Mouse (Mus musculus) mammary gland, adult 2 months (tissue): ENCODE data around the gene Adora3. TPM values are rescaled to one million over a fixed set of nuclear protein-coding genes. Genes with fewer than 3 reads are reported as not detected.

Source experiments
- polyA plus RNA-seq: library from polyadenylated mRNA; depleted of rRNA; stranded (reverse); fragments of >200 nt; gene quantifications from 2 replicates; pipeline ENCODE4 v1.2.3, GENCODE M21; 2012; ENCODE audit warnings: low replicate concordance; rRNA removed

Gene Adora3
- polyA plus RNA-seq = 1.6 and 2.3 TPM in 2 replicates

DNA sequence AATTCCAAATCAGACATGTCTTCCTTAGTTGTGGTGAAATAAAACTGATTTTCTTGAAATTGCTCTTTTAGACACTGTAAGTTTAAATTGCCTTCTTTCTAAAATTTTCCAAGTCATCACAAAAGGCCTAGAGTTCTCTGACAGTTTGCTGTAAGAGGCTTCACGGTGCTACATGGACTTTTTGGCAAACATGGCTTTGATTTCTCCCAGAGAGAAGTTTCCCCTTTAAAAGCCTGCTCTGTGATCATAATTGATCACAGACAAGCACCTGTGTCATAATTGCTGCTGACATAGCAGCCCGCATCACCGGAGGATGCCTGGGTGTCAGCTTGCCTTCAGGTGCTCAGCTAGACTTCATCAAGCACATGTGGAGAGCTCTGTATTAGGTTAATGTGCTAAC, at the start of gene Adora3, which contains the start of gene Tmigd3:
Gene Adora3 (plus strand): TSS at position 301 of the 400 bp plus-strand sequence.
Gene Tmigd3 (plus strand): TSS at position 346 of the 400 bp plus-strand sequence.

DNA sequence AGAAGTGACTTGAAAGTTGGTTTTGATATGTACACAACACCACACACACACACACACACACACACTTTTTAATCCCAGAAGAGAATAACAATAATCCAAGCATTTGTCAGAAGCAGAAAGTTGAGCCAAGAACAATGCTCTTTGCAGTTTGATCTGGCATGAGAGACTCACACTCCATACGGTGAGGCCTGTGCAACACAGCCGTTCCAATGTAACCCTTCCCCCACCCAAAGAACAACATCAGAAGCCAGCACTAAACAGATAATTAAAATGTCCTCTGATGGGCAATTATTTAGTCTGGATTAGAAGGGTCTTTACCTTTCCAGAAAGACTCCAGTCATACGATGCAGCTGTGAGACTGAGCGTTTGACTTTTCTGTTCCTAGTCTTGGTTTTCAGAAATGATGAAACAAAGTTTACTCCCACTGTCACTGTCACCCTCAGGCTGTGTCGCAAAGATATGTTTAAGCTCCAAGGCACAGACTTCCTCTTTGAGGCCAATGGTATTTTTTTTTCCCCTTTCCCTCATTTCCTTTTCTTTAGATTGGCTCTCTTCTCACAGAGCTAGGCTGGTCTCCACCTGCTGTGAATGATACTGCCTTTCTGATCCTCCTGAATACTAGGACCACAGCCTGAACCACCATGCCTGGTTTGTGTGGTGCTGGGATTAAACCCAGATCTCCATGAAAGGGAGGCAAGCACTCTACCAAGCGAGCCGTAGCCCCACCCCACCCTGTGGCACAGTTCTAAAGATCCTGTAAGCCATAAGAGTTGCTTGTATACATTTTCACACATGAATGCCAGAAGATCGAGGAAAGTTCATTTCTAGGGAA, 61.8 kb downstream of the Adora3 start, which contains the start of gene I830077J02Rik:
Gene I830077J02Rik (minus strand): TSS at position 425 of the 832 bp plus-strand sequence.

Other genes with a start within 250 kb of the Adora3 start
- 6.7 and 28.0 TPM in 2 replicates for gene Ddx20, start 183.3 kb upstream of the Adora3 start, polyA plus RNA-seq
- 2.0 and 3.1 TPM in 2 replicates for gene Inka2, start 166.3 kb upstream of the Adora3 start, polyA plus RNA-seq
- 3.4 and 12.8 TPM in 2 replicates for gene Rap1a, start 69.5 kb upstream of the Adora3 start, polyA plus RNA-seq
- gene Tmigd3, start within 50 bp of the Adora3 start, polyA plus RNA-seq = 1.3 and 1.8 TPM in 2 replicates
- gene I830077J02Rik, start 61.8 kb downstream of the Adora3 start, polyA plus RNA-seq = 1.8 and 3.0 TPM in 2 replicates
- 25.3 and 60.0 TPM in 2 replicates for gene Wdr77, start 88.5 kb downstream of the Adora3 start, polyA plus RNA-seq
- gene Atp5f1, start 89.2 kb downstream of the Adora3 start, polyA plus RNA-seq = 116 and 183 TPM in 2 replicates
- 1.3 and 3.0 TPM in 2 replicates for gene Ovgp1, start 102.9 kb downstream of the Adora3 start, polyA plus RNA-seq
- gene Pifo, start 143.8 kb downstream of the Adora3 start, polyA plus RNA-seq = 0.59 TPM in 1 of 2 replicates, not detected in the other
- gene Chil5, start 162.0 kb downstream of the Adora3 start, polyA plus RNA-seq = 0.16 and 0.76 TPM in 2 replicates
- gene Chia1, start 242.4 kb downstream of the Adora3 start, polyA plus RNA-seq = 0.42 TPM in 1 of 2 replicates, not detected in the other